Mouse (Mus musculus) E14TG2a.4 (cell line): ENCODE data around the gene Snapin.

ENCODE experiments used
- H3K27me3 ChIP-seq: 2 replicates; pipeline ENCODE4 v1.6.1; 2014; ENCODE audit warnings: low read length, control low read depth; ENCODE audit not compliant: insufficient read depth
- H3K36me3 ChIP-seq: 2 replicates; pipeline ENCODE4 v1.6.1; 2014; ENCODE audit warnings: low read length, control low read depth; ENCODE audit not compliant: insufficient read depth
- H3K4me1 ChIP-seq: replicated peaks from 2 replicates; pipeline ENCODE4 v1.6.1; 2014; ENCODE audit warnings: low read depth, low read length, control low read depth
- H3K4me3 ChIP-seq: replicated peaks from 2 replicates; pipeline ENCODE4 v1.5.1; 2014; ENCODE audit warnings: mild to moderate bottlenecking, low read length
- H3K9me3 ChIP-seq: 2 replicates; pipeline ENCODE4 v1.6.1; 2014; ENCODE audit warnings: low read length, control low read depth
- CTCF ChIP-seq: conservative IDR thresholded peaks from 2 replicates; pipeline ENCODE4 v1.5.1; 2014; ENCODE audit warnings: low read length
- NANOG ChIP-seq: IDR thresholded peaks from 2 replicates; pipeline ENCODE4 v1.6.1; 2014; ENCODE audit warnings: borderline replicate concordance, low read length, mixed read lengths
- POU5F1 ChIP-seq: IDR thresholded peaks from 2 replicates; pipeline ENCODE4 v1.6.1; 2014; ENCODE audit warnings: low read length, borderline replicate concordance

Snapin gene

GRCm38 (mm10) chr3:90509747-90510123 lies 18.9 kb upstream of the Snapin start:
- Histone ChIP-seq H3K9me3 (no peaks in the 10 kb centered on the region), H3K4me3 (peak overlapping the region; percentile 93), H3K4me1 (peaks cover 65% of the 10 kb centered on the region), H3K36me3 (peaks cover 43% of the 10 kb centered on the region), H3K27me3 (peaks cover 26% of the 10 kb centered on the region)
- no peak for TF ChIP-seq POU5F1
- no peak for TF ChIP-seq NANOG
- no peak for TF ChIP-seq CTCF

- Histone ChIP-seq H3K27me3 (peaks cover 20% of the 10 kb centered on the region), H3K4me1 (peaks cover 60% of the 10 kb centered on the region), H3K9me3 (no peaks in the 10 kb centered on the region), H3K36me3 (peaks cover 49% of the 10 kb centered on the region), H3K4me3 (peak within 1 kb of the TSS; percentile 93)
- TF ChIP-seq POU5F1 (no peak), CTCF (no peak), NANOG (no peak)
Measured at GRCm38 (mm10) chr3:90508950-90509746, 18.3 kb upstream of the Snapin start, which contains the start of gene Chtop. Chtop (minus strand) TSS chr3:90509498.

- TF ChIP-seq NANOG (no peak), CTCF (no peak), POU5F1 (no peak)
Measured at GRCm38 (mm10) chr3:90508287-90508949, 17.6 kb upstream of the Snapin start.

GRCm38 (mm10) chr3:90506362-90506761 lies 15.5 kb upstream of the Snapin start:
- Histone ChIP-seq H3K36me3 (peaks cover 77% of the 10 kb centered on the region), H3K4me1 (peaks cover 52% of the 10 kb centered on the region), H3K27me3 (no peaks in the 10 kb centered on the region), H3K9me3 (no peaks in the 10 kb centered on the region), H3K4me3 (no peak overlapping the region)
- TF ChIP-seq CTCF: no peak
- TF ChIP-seq NANOG: no peak
- no peak for TF ChIP-seq POU5F1

More at GRCm38 (mm10) chr3:90508287-90508949, 17.6 kb upstream of the Snapin start:
- H3K4me1 ChIP-seq: peaks cover 52% of the 10 kb centered on the region
- H3K36me3 ChIP-seq: peaks cover 56% of the 10 kb centered on the region
- H3K9me3 ChIP-seq: no peaks in the 10 kb centered on the region
- H3K27me3 ChIP-seq: peaks cover 13% of the 10 kb centered on the region
- H3K4me3 ChIP-seq: peak overlapping the region; percentile 93

GRCm38 (mm10) chr3:90505216-90505615 lies 14.4 kb upstream of the Snapin start:
- H3K27me3 ChIP-seq: no peaks in the 10 kb centered on the region
- no peak overlapping the region for H3K4me3 ChIP-seq
- TF ChIP-seq POU5F1: no peak
- no peak for TF ChIP-seq CTCF
- TF ChIP-seq NANOG: no peak
- peaks cover 52% of the 10 kb centered on the region for H3K4me1 ChIP-seq
- H3K36me3 ChIP-seq: peaks cover 80% of the 10 kb centered on the region
- no peaks in the 10 kb centered on the region for H3K9me3 ChIP-seq

GRCm38 (mm10) chr3:90503444-90503843 lies 12.6 kb upstream of the Snapin start:
- TF ChIP-seq CTCF (no peak), NANOG (no peak), POU5F1 (no peak)
- Histone ChIP-seq H3K4me1 (peaks cover 51% of the 10 kb centered on the region), H3K4me3 (no peak overlapping the region), H3K36me3 (peaks cover 97% of the 10 kb centered on the region), H3K27me3 (no peaks in the 10 kb centered on the region), H3K9me3 (no peaks in the 10 kb centered on the region)

- H3K9me3 ChIP-seq: no peaks in the 10 kb centered on the region
- H3K27me3 ChIP-seq: no peaks in the 10 kb centered on the region
- no peak for TF ChIP-seq NANOG
- TF ChIP-seq CTCF: no peak
- TF ChIP-seq POU5F1: no peak
- H3K36me3 ChIP-seq: peaks cover 84% of the 10 kb centered on the region
- H3K4me1 ChIP-seq: peaks cover 45% of the 10 kb centered on the region
- H3K4me3 ChIP-seq: no peak overlapping the region
Measured at GRCm38 (mm10) chr3:90497597-90497996, 6.8 kb upstream of the Snapin start.

- TF ChIP-seq CTCF (no peak), NANOG (no peak), POU5F1 (no peak)
- peaks cover 68% of the 10 kb centered on the region for H3K36me3 ChIP-seq
- H3K9me3 ChIP-seq: no peaks in the 10 kb centered on the region
- peaks cover 33% of the 10 kb centered on the region for H3K4me1 ChIP-seq
- H3K4me3 ChIP-seq: no peak overlapping the region
- no peaks in the 10 kb centered on the region for H3K27me3 ChIP-seq
Measured at GRCm38 (mm10) chr3:90495850-90496525, 5.2 kb upstream of the Snapin start.
